Comparison of ENCODE assay signal across 20 mouse cellular contexts in genomic region chr2:11396835-11397234, GRCm38 (mm10).
DNase-seq lines count a peak whose midpoint lies in the region; ATAC-seq and TF ChIP-seq lines count a peak whose summit lies in the region.
"Had no signal": no experiment of that assay in that cellular context is flagged by ENCODE, and none has a peak within 500 bp of the region (broad histone marks: within the 10 kb centered on the region; RNA-seq: fewer than 3 reads in every experiment).

No protein-coding gene starts in this region.

- WGBS in kidney, adult 2 months, result 92% methylated on average over 3 of the region's 3 CpGs
- 93% methylated on average over 3 of the region's 3 CpGs for WGBS in thymus, adult 2 months
- 96% methylated on average over 3 of the region's 3 CpGs for WGBS in forebrain, embryonic 14.5 days

- ATAC-seq in inflammation-experienced regulatory T-cells, adult 6 months, result no peak
- ATAC-seq in forebrain, embryonic 14.5 days, result no peak

- no peaks in the 10 kb centered on the region for H3K36me3 ChIP-seq in kidney, adult 2 months (ENCODE audit: control insufficient read depth, insufficient read depth, low read length)
- H3K36me3 ChIP-seq in thymus, adult 2 months (ENCODE audit: control insufficient read depth, insufficient read depth, low read length), result no peaks in the 10 kb centered on the region
- H3K36me3 ChIP-seq in splenic B cell, adult 2 months (ENCODE audit: control insufficient read depth, insufficient read depth, low read length, poor library complexity, severe bottlenecking), result no peaks in the 10 kb centered on the region
- H3K36me3 ChIP-seq in forebrain, embryonic 14.5 days (ENCODE audit: control insufficient read depth, insufficient read depth, low read length), result no peaks in the 10 kb centered on the region
- H3K36me3 ChIP-seq: embryonic facial prominence, embryonic 13.5 days; forebrain, embryonic 12.5 days; G1E; heart, embryonic 15.5 days; hindbrain, embryonic 15.5 days; liver, embryonic 15.5 days; midbrain, embryonic 12.5 days; neural tube, embryonic 12.5 days had no signal

- H3K27me3 ChIP-seq in kidney, adult 2 months (replicated peaks; ENCODE audit: control insufficient read depth, insufficient read depth, low read length), result no peaks in the 10 kb centered on the region
- H3K27me3 ChIP-seq in thymus, adult 2 months (ENCODE audit: control insufficient read depth, insufficient read depth, low read length), result no peaks in the 10 kb centered on the region
- no peaks in the 10 kb centered on the region for H3K27me3 ChIP-seq in splenic B cell, adult 2 months (ENCODE audit: control insufficient read depth, insufficient read depth, low read length, poor library complexity, severe bottlenecking)
- H3K27me3 ChIP-seq in forebrain, embryonic 14.5 days (replicated peaks; ENCODE audit: control insufficient read depth, insufficient read depth, low read length), result no peaks in the 10 kb centered on the region
- H3K27me3 ChIP-seq: embryonic facial prominence, embryonic 13.5 days; heart, embryonic 15.5 days; hindbrain, embryonic 15.5 days; liver, embryonic 15.5 days; midbrain, embryonic 12.5 days; neural tube, embryonic 12.5 days had no signal

- no peaks in the 10 kb centered on the region for H3K9me3 ChIP-seq in forebrain, embryonic 14.5 days (replicated peaks; ENCODE audit: control insufficient read depth, low read length)
- H3K9me3 ChIP-seq: embryonic facial prominence, embryonic 13.5 days; forebrain, embryonic 12.5 days; G1E; heart, embryonic 15.5 days; hindbrain, embryonic 15.5 days; liver, embryonic 15.5 days; midbrain, embryonic 12.5 days; neural tube, embryonic 12.5 days had no signal

- no peak overlapping the region for H3K9ac ChIP-seq in forebrain, embryonic 14.5 days (ENCODE audit: low read length)
- H3K9ac ChIP-seq: embryonic facial prominence, embryonic 13.5 days; forebrain, embryonic 12.5 days; heart, embryonic 15.5 days; hindbrain, embryonic 15.5 days; liver, embryonic 15.5 days; midbrain, embryonic 12.5 days; neural tube, embryonic 12.5 days had no signal

- H3K4me1 ChIP-seq in kidney, adult 2 months (ENCODE audit: control insufficient read depth, insufficient read depth, low read length), result no peaks in the 10 kb centered on the region
- H3K4me1 ChIP-seq in thymus, adult 2 months (replicated peaks; ENCODE audit: control insufficient read depth, insufficient read depth, low read length), result peaks cover 10% of the 10 kb centered on the region
- peaks cover 4% of the 10 kb centered on the region; the same call in 1 of the 2 replicates for H3K4me1 ChIP-seq in forebrain, embryonic 14.5 days (ENCODE audit: control insufficient read depth, insufficient read depth, low read length)
- H3K4me1 ChIP-seq: embryonic facial prominence, embryonic 13.5 days; heart, embryonic 15.5 days; hindbrain, embryonic 15.5 days had no signal

- H3K27ac ChIP-seq in kidney, adult 2 months (ENCODE audit: insufficient read depth, low read depth, low read length), result no peak overlapping the region
- H3K27ac ChIP-seq in thymus, adult 2 months (ENCODE audit: control insufficient read depth, insufficient read depth, low read length), result no peak overlapping the region
- no peak overlapping the region for H3K27ac ChIP-seq in forebrain, embryonic 14.5 days (ENCODE audit: low read depth, low read length)
- H3K27ac ChIP-seq: embryonic facial prominence, embryonic 13.5 days; forebrain, embryonic 12.5 days; heart, embryonic 15.5 days; hindbrain, embryonic 15.5 days; liver, embryonic 15.5 days; midbrain, embryonic 12.5 days; neural tube, embryonic 12.5 days had no signal

- no peak overlapping the region for H3K4me3 ChIP-seq in kidney, adult 2 months (ENCODE audit: insufficient read depth, low read depth, low read length)
- H3K4me3 ChIP-seq in thymus, adult 2 months (ENCODE audit: control insufficient read depth, insufficient read depth, low read length), result no peak overlapping the region
- H3K4me3 ChIP-seq in forebrain, embryonic 14.5 days (ENCODE audit: low read depth, low read length), result no peak overlapping the region
- H3K4me3 ChIP-seq: embryonic facial prominence, embryonic 13.5 days; forebrain, embryonic 12.5 days; heart, embryonic 15.5 days; hindbrain, embryonic 15.5 days; liver, embryonic 15.5 days; midbrain, embryonic 12.5 days; neural tube, embryonic 12.5 days had no signal

- TF ChIP-seq CTCF in kidney, adult 2 months (conservative IDR thresholded peaks at IDR 0.05; ENCODE audit: insufficient read depth, insufficient read length, low read depth, low read length), result peak; percentile 31; the same call in 1 of the 2 replicates
- TF ChIP-seq CTCF in thymus, adult 2 months (IDR thresholded peaks at IDR 0.05; ENCODE audit: borderline replicate concordance, control insufficient read depth, extremely low read depth, insufficient read depth, low read length, poor library complexity), result no peak

- no peak overlapping the region for H3K4me2 ChIP-seq in forebrain, embryonic 14.5 days (ENCODE audit: low read length)
- H3K4me2 ChIP-seq: embryonic facial prominence, embryonic 13.5 days; forebrain, embryonic 12.5 days; heart, embryonic 15.5 days; hindbrain, embryonic 15.5 days; liver, embryonic 15.5 days; midbrain, embryonic 12.5 days; neural tube, embryonic 12.5 days had no signal

- no peak for TF ChIP-seq POLR2A in kidney, adult 2 months (IDR thresholded peaks at IDR 0.05; ENCODE audit: low read depth, low read length)
- no peak for TF ChIP-seq POLR2A in thymus, adult 2 months (IDR thresholded peaks at IDR 0.05; ENCODE audit: control insufficient read depth, extremely low read depth, insufficient read depth, low read length, poor library complexity)

- no peak for DNase-seq in kidney, adult 2 months
- DNase-seq in kidney, postnatal 36 days, result no peak
- DNase-seq in thymus, adult 2 months, result peak; percentile 10
- no peak for DNase-seq in thymus, postnatal 0 days (ENCODE audit: low spot score)
- DNase-seq in R1 (ENCODE audit: low read depth, low spot score), result peak; percentile 51
- peak; percentile 32 for DNase-seq in splenic B cell, adult 2 months (ENCODE audit: low read depth, low spot score)
- no peak for DNase-seq in forebrain, embryonic 14.5 days (ENCODE audit: low spot score)
- DNase-seq: adrenal gland, postnatal 25 days; cerebellum, adult 8-10 months; gastrocnemius, postnatal 25 days; kidney, postnatal 25 days had no signal

Comparison
In these comparisons a context has a peak if more than half of its experiments do, and no peak if none do; other contexts are left out.
1. DNase-seq: peak in thymus, adult 2 months (single experiment), R1 (single experiment) and splenic B cell, adult 2 months (single experiment); none in kidney, adult 2 months (single experiment), kidney, postnatal 36 days (0 of 2), thymus, postnatal 0 days (single experiment) and forebrain, embryonic 14.5 days (single experiment).